Mouse (Mus musculus): ENCODE data around the gene Ube2h.

- TF ChIP-seq CTCF (IDR thresholded peaks at IDR 0.05; ENCODE audit: borderline replicate concordance, extremely low read depth, insufficient read depth, insufficient read length) (no peak), POLR2A (IDR thresholded peaks at IDR 0.05; ENCODE audit: borderline replicate concordance, extremely low read depth, insufficient read depth, insufficient read length, poor library complexity, severe bottlenecking) (no peak)
Measured at GRCm38 (mm10) chr6:30292579-30292978, 11.8 kb downstream of the Ube2h start.
